Mouse (Mus musculus) hindlimb bud, embryonic 11.5 days (tissue): Measurements from ENCODE around the gene Hsph1.

Experiments used
- DNase-seq: peaks from one replicate; pipeline ENCODE4 v3.0.0-alpha.2; 2012; ENCODE audit warnings: low read depth, low spot score; ENCODE audit errors: extremely low spot score

Gene Hsph1

DNA sequence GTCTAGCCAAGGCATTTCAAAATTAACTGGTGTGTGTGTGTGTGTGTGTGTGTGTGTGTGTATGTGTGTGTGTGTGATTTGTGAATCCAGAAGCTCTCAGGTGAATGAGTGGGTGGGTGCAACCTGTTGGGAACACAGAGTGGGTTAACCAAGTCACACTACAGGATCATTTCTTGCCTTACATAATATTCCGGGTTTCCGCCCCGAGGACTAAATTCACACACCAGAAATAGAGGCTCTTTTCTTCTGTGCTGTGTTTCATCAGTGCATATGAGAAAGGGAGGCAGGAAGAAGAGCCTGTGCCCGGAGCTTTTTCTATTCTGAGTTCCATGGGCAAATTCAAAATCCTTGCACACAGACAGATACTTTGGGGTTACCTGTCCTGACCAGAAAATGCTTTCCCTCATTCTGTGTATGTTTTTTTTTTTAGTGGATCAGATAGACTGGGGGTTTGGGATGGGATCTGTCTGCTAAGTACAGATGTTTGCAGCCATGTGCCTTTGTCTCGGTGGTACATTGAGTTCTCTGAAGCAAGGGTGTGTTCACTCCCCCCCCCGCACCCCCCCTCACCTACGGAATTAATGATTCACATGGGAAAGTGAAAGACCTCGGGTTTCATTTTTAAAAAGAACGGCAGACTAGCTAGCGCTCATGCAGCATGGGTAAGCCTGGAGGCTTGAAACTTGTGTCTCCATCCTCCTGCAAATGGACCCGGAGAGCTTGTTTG is 6.8 kb upstream of the Hsph1 start:
- no peak for DNase-seq

DNA sequence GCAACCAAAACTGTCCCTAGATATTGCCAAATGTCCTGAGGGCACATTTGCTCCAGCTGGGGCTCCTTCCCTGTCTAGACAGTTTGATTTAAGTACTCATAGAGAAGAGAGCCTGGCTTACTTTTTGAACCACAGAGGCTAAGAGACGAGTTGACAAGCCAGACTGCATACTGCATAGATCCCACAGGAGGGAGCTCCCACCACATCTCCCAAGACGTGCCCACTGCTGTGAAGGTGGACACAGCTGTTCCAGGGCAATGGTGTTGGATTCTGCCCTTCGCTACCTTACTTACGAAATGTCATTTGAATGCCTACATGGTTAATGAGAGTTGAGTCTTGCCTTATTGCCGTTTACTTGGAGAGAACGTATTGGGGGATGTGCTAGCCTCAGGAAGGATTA is 6.2 kb upstream of the Hsph1 start:
- DNase-seq = no peak

DNA sequence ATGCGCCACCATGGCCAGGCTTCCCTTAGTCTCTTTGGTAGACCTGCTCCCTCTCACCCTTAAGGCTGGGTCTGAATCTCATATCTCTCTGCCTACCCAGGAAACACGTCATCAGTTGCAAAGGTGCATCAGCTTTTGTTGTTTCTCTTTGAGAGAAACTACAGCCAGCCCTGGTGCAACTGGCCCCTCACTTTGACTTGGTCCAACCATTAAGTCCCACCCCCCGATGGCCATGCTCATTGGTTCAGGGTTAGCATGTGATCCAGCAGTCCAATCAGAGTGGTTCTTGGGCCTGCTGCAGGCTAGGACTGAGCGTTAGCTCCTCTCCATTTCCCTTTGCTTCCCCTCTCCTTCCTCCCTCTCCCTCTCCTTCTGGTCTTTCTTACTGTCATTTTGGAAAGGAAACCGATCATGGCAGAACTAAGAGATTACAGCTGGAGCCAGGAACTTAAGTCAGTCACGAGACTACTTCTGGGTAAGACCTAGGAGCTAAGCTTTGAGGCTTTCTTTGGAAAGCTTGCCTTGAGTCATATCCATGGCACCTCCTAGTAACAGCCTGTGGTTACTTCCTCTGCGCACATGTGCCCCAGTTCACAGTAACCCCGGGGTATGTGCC is 5.2 kb upstream of the Hsph1 start:
- no peak for DNase-seq

DNA sequence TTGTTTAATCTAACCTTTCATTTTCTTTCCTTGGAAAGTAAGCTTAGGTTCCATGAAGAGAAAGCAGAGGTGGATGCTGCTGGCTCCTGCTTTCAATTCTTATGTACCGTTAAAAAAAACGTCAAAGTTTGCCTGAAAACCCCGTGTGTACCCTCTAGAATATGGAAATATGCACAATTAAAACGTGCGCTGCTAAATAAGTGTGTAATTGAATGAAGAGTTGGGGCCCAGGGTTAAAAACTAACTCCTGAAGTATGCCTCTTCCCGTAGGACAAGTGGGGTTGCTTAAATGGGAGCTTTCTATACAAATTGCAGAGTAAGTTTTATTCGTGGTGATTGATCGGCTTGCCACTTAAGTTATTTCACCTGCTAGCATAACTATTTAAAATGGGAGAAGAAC is 1.1 kb upstream of the Hsph1 start:
- no peak for DNase-seq

DNA sequence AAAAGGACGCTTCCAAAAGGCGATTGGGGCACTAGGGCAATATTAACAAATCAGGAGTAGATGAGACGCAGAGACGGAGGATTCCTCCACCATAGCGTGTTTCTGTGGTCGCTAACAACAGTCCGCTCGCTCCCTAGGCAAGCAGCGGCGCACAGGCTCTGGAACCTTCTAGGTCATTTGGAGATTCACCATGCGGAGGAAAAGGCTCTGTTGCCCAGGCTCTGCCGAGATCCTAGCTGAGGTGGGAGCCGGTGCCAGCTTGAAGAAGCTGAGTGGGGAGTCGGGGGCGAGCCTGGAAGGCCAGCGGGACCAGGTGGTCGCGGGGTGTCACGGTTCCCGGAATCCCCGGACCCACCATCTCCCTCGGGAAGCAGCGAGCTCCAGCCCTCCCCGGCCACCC is 620 bp downstream of the Hsph1 start:
- DNase-seq = no peak

DNA sequence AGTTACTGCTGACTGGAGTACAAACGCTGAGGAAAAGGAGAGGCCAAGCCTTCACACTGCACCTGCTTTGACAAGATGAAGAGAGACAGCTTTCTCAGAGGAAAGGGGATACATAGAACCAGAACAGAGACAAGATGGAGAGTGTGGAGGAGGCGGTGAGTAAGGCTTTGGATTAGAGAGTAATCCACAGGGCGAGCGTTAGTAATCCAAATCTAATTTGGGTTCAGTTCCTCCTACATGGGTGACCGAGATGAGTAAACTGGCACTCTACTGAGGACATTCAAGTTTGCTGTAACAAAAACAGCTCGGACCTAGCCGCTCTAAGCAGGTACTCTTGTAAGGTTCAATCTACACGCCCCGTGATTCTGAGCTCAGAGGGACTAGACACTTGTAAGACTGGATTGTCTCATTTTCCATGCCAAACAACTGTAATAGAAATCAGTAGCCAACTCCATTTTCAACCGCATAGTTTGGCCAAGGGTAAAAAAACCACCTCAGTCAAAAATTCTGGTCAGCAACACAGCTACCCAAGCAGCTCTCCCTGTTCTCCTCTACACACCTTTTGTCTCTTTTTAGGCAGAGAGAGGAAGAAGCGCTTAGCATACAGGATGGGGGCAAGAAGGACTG is 1.7 kb downstream of the Hsph1 start:
- DNase-seq = no peak

DNA sequence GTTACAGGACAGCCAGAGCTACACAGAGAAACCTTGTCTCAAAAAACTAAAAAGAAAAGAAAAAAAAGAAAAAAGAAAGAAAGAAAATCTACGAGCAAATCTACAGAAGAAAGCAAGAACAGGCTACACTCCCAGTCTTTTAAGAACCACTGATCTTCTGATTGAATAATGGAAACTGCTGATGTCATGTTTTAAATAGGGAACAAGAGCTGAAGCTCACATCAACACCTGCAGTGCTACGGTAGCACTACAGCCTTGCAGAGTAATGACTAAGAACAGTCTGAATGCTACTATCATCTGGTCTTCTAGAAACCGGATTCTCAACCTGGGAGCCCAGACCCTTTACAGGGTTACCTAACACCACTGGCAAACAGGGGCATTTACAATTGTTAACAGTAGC is 10.6 kb downstream of the Hsph1 start:
- DNase-seq = no peak

DNA sequence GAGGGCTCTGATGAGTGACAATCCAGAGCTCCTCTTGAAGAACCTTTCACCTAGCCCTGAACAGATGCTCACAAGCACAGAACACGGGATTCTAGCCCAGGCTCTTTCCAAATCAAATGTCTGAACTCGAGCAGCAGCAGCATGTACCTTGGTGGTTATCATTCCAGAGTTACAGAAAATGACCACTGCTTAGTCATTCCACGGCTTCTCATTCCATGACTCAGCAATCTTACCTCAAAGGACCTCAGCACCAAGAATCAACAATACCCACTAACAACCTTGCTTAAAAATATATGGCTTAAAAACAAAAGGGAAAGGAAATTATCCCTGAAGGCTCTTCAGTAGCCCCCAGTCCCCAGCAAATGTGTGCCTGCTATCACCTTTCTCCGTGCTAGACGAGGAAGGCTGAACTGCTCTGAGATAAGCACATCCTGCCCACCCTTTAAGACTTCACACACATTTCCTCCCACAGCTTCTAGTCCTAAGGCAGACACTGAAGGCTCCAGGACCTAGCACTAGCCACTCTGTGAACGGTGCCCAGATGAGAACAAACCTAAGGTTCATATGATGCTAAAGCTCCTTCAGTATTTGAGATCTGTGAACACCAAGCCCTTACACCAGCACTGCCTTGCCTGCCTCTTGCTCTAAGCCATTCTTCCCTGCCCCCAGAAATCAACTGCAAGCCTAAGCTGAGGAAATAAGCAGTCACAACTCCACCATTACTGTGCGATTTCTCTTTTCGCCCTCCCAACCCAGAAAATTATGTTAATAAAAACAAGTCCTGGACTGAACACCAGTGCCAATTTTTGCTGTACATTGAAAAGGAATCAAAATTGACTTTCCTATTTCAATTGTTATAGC is 12.1 kb downstream of the Hsph1 start:
- no peak for DNase-seq

DNA sequence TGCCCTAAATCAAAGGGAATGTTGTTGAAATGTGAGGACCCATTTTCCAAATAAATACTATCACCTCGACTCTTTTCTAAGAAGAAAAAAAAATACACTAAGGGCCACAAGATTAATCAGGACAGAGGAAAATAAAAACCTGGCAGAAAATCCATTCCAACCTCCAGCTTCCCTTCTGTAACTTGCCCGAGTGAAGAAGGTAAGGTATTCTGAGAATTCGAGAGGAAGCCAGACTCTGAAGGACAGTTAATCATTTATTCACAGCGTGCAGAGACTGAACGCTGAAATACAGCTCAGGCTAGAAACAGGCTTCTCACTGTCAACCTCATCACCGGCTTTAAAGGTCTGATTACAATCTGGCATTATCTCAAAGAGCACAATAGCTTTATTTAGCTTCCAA is 13.5 kb downstream of the Hsph1 start:
- DNase-seq = no peak

DNA sequence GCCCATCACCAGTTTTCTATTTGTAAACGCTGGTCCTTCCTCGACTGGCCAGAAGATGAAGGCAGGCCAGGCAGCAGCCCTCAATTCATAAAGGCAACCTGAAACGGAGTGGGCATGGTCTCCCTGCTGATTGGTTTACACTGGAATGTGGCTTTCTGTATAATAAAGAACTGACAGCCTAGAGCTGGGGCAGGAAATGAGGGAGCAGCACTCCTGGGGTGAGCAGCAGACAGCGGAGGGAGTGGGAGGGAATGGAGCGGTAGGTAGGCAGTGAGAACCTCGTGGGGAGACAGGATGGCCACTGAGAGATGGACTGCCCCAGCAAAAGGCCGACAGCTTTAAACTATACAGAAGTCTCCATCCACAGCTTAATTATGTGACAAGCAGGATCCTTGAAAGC is 14.0 kb downstream of the Hsph1 start:
- no peak for DNase-seq

DNA sequence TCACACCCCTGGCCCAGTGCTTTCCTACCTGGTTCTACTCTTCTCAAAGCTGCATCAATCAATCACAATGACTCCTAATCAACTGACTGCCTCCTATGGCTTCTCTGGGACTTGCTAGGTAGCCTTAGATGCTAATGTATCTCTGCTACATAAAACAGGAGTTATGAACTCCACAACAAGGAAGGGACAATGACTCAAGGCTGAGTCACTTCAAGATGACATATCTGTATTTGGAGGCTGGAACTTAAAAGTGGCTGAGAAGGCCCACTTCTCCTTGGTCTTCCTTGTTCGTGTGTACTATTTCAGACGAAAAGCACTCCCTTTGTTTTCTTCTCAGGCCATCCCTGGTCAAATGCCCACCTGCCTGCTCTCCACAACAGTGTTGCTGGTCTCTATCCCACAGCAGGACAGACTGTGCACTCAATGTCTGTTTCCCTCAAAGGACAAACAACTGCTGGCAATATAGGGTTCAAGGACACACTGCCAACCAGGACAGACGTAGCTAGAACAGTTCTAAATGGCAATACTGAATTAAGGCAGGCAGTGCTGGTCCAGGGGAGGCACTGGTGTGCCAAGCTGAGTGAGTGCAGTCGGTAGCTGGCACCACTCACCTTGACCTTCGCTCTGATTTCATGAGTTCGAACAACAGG is 18.3 kb downstream of the Hsph1 start:
- no peak for DNase-seq

DNA sequence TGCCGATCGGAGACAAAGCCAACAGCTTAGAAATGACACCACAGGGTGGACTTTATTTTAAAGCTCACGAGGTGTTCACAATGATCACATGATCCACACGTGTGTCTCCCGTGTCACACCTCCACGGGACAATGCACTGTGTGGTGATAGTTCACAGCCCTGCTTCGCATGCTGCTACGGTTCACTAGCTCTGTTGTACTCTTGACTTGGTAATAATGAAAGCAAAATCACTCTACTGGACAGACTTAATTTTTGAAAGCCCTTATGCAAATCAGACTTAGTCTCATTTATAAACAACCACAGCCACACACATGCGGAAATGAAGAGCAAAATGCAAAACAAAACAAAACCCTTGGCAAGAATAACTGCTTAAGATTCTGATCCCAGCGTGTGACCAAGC is 19.4 kb downstream of the Hsph1 start:
- no peak for DNase-seq

DNA sequence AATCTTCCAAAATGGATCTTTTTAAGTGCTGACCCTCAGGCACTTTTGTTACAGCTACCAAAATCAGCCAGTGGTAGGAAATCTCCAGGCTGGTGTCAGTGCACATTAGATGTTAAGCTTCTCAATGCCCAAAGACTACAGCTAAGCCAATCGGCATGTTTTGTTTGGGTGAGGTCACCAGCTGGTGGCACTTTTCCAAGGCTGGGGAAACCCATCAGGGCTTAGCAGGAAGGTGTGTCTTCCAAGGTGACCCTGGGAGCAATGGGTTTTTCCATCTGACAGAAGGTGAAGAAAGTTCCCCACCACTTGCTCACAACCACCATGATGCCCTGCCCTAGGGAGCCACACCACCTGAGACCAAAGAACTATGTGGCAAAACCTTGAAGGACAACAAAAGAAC is 20.0 kb downstream of the Hsph1 start:
- DNase-seq = no peak

DNA sequence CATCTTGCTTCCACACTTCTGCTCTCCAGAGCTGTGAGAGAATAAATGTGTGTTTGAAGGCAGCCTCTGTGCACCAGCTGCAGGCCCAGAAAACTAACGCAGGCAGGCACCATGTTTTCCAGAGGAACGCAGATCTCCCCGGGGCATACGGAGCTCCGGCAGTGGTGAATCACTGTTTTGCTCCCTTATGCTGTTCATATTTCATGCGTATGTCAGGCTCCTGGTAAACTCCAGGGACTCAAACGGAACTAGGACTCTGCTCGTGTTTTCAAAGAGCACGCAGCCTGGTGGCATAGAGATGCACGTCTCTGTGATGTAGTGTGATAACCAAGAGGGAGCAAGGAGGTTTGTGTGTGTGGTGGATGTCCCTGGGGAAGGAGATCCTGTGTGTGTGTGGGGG is 23.4 kb downstream of the Hsph1 start:
- DNase-seq = no peak

DNA sequence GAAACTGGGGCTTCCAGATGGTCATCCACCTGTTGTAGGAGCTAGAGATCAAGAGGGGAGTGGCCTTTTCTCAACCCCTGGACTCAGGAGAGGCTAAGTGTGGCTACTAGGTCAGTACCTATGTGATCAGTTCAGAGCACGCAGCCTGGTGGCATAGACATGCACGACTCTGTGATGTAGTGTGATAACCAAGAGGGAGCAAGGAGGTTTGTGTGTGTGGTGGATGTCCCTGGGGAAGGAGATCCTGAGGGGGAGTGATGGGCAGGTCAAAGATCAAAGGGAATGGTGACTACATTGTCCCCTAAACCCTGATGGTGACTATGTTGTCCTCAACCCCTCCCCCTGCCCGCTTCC is 24.0 kb downstream of the Hsph1 start:
- no peak for DNase-seq

DNA sequence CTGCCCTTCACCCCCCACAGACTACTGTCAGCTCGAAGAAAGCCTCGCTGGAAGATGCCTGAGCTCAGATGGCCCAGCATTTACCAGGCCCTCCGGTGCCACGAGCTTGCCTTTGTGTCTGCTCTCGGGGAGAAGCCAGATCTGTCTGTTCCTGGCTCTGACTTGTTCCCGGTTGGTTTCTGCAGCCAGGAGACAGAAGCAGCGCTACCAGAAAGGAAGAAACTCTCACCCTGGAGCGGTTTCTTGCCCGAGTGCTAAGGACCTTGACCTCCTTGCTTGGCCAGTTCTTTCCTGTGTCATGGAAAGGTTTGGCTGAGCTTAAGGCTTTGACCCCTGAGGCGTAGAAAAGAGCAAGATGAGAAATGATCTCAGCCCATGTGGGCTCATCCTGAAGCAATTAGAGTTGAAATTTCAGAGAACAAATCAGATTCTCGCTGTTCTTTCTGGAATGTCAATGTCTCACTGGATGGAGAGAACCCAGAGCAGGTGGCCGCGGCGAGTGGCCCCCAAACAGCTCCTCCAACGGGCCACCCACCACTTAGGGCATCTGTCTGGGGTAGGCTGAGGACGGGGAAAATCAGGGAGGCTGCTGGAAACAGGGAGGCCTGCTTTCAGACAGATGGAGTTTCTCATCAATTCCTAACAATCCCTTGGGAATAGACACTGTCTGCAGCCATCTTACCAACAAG is 24.6 kb downstream of the Hsph1 start:
- DNase-seq = no peak

DNA sequence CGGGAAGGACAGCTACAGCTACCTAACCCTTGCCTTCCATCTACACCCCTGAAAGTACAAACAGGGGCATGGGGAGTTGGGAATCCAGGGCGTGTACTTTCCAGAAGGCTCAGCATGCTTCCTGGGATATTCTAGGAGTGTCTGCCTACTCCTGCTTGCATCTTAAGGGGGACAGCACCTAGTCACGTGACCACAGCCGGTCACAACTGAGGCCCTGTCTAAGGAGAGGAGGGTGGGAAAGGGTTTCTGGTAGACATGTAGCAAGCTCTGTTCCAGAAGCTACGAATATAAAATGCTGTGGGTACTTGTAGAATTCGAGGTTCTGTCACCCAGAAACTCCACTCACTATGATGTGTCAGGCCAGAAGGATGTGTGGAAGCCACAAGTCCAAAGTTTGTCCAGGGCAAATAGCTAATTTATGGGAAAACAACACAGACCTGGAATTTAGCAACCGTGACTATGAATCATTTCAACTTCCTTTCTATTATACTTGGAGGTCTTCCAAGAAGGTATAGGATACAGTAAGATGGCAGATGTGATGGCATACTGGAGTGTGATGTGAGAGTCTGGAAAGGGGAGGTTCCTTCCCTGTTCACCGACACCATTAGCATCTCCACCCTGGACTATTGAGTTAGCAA is 29.0 kb downstream of the Hsph1 start:
- no peak for DNase-seq

DNA sequence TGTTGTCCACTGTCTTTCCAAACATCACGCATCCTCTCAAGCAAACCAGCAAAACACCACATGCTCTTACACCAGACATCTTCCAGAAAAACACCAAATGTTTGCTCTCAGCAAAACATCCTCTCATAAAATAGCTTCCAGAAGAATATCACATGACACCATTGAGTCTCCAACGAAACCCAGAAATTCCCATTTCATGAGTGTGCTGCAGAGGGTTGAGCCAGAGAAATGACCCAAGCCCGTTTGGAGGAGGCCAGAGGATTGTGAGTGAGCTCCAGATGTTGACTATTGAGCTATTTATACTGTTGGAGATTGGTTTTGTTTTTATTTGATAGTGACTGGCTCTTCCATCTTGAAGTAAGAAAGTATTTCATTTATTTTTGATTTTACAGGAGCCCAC is 32.9 kb downstream of the Hsph1 start:
- no peak for DNase-seq

DNA sequence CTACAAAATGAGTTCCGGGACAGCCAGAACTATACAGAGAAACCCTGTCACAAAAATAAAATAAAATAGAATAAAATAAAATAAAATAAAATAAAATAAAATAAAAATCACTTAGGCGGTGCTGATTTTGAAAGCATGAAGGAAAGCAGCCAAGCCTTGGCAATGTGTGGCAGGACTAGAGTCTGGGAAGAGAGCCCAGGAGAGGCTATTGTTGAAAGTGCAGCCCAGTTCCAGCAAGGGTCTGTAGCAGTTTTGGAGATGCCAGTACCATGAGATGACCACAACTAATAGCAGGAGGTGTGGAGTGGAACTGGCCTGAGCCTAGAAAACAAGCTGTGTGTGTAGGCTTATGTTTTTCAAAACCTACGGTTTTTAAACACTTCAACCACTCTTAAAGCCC is 34.2 kb downstream of the Hsph1 start:
- no peak for DNase-seq

DNA sequence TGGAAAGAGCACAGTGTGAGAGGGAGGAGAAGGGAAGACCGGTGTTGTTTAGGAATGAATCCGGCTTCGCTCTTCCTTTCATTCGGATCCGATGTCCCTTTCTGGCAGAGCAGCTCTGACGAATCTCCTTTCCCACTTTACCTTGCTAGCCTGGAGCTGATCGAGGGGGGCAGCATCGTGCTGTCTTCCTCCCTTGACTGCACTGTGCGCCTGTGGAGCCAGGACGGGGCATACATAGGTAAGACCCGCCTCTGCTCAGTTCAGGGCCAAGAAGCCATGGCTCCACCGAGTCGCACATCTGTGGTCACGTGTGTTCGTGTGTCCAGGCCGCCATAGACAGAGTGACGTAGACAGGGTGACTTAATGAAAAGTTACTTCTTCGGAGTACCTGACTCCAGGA is 38.8 kb downstream of the Hsph1 start:
- no peak for DNase-seq
